Mouse (Mus musculus) liver, postnatal 0 days (tissue): ENCODE results near the gene Atg3.

Source experiments
- CTCF ChIP-seq: sonication (generic); IDR thresholded peaks from 2 replicates; pipeline ENCODE4 v1.5.1; 2016; ENCODE audit warnings: antibody characterized with exemption, low read depth
- EP300 ChIP-seq: IDR thresholded peaks from 2 replicates; pipeline ENCODE4 v1.6.1; 2016; ENCODE audit warnings: antibody characterized with exemption, low read depth, mild to moderate bottlenecking

- TF ChIP-seq CTCF, result no peak
- TF ChIP-seq EP300, result no peak
These were observed 20.0 kb downstream of the Atg3 start for GRCm38 (mm10) chr16:45178552-45178951.
